Mouse (Mus musculus): ENCODE measurements around the gene Cbr1. TPM values are rescaled to one million over a fixed set of nuclear protein-coding genes. Genes with fewer than 3 reads are reported as not detected.

The Cbr1 gene
- polyA plus RNA-seq, 1 experiment from 2014 or later = 142 TPM

- Histone ChIP-seq H3K4me1 (replicated peaks) (no peaks in the 10 kb centered on the region), H3K4me3 (no peak overlapping the region), H3K9ac (no peak overlapping the region), H3K9me3 (no peaks in the 10 kb centered on the region), H3K27me3 (no peaks in the 10 kb centered on the region), H3K27ac (replicated peaks) (no peak overlapping the region), H3K4me2 (no peak overlapping the region), H3K36me3 (peaks cover 30% of the 10 kb centered on the region)
- WGBS = 86% methylated on average over 9 of the region's 9 CpGs
- ATAC-seq (ENCODE audit: low FRiP score, low read depth) = no peak
These were observed 19.9 kb upstream of the Cbr1 start for GRCm38 (mm10) chr16:93585703-93586205.

- no peak overlapping the region for H3K4me2 ChIP-seq
- WGBS = 67% methylated on average over 8 of the region's 8 CpGs
- no peaks in the 10 kb centered on the region for H3K27me3 ChIP-seq
- no peak overlapping the region for H3K4me3 ChIP-seq
- H3K4me1 ChIP-seq (replicated peaks) = no peaks in the 10 kb centered on the region
- H3K9ac ChIP-seq = no peak overlapping the region
- no peak overlapping the region for H3K27ac ChIP-seq (replicated peaks)
- H3K36me3 ChIP-seq = peaks cover 34% of the 10 kb centered on the region
- ATAC-seq (ENCODE audit: low FRiP score, low read depth) = no peak
- H3K9me3 ChIP-seq = no peaks in the 10 kb centered on the region
These were observed 19.3 kb upstream of the Cbr1 start for GRCm38 (mm10) chr16:93586382-93586781.

GRCm38 (mm10) chr16:93588281-93588680 is 17.4 kb upstream of the Cbr1 start:
- Histone ChIP-seq H3K9me3 (no peaks in the 10 kb centered on the region), H3K4me1 (replicated peaks) (no peaks in the 10 kb centered on the region), H3K36me3 (peaks cover 41% of the 10 kb centered on the region), H3K27me3 (no peaks in the 10 kb centered on the region), H3K4me2 (no peak overlapping the region), H3K27ac (replicated peaks) (no peak overlapping the region), H3K9ac (no peak overlapping the region), H3K4me3 (no peak overlapping the region)
- no peak for ATAC-seq (ENCODE audit: low FRiP score, low read depth)
- WGBS = 55% methylated on average over 4 of the region's 4 CpGs

GRCm38 (mm10) chr16:93590915-93591314 is 14.7 kb upstream of the Cbr1 start:
- 96% methylated on average over 15 of the region's 15 CpGs for WGBS
- no peaks in the 10 kb centered on the region for H3K27me3 ChIP-seq
- H3K4me1 ChIP-seq (replicated peaks) = no peaks in the 10 kb centered on the region
- no peak overlapping the region for H3K4me3 ChIP-seq
- ATAC-seq (ENCODE audit: low FRiP score, low read depth) = no peak
- no peak overlapping the region for H3K9ac ChIP-seq
- H3K9me3 ChIP-seq = no peaks in the 10 kb centered on the region
- peaks cover 49% of the 10 kb centered on the region for H3K36me3 ChIP-seq
- no peak overlapping the region for H3K4me2 ChIP-seq
- no peak overlapping the region for H3K27ac ChIP-seq (replicated peaks)

- Histone ChIP-seq H3K9ac (no peak overlapping the region), H3K4me2 (no peak overlapping the region), H3K9me3 (no peaks in the 10 kb centered on the region), H3K27me3 (no peaks in the 10 kb centered on the region), H3K4me1 (replicated peaks) (no peaks in the 10 kb centered on the region), H3K27ac (replicated peaks) (no peak overlapping the region), H3K4me3 (no peak overlapping the region), H3K36me3 (peaks cover 49% of the 10 kb centered on the region)
- 92% methylated on average over 20 of the region's 20 CpGs for WGBS
- ATAC-seq (ENCODE audit: low FRiP score, low read depth) = no peak
These were observed 13.9 kb upstream of the Cbr1 start for GRCm38 (mm10) chr16:93591450-93592430.

GRCm38 (mm10) chr16:93592711-93593110 is 12.9 kb upstream of the Cbr1 start:
- WGBS = 88% methylated on average over 3 of the region's 3 CpGs
- no peaks in the 10 kb centered on the region for H3K9me3 ChIP-seq
- H3K36me3 ChIP-seq = peaks cover 43% of the 10 kb centered on the region
- no peak overlapping the region for H3K9ac ChIP-seq
- no peak overlapping the region for H3K27ac ChIP-seq (replicated peaks)
- H3K4me3 ChIP-seq = no peak overlapping the region
- H3K27me3 ChIP-seq = no peaks in the 10 kb centered on the region
- no peak for ATAC-seq (ENCODE audit: low FRiP score, low read depth)
- no peaks in the 10 kb centered on the region for H3K4me1 ChIP-seq (replicated peaks)
- H3K4me2 ChIP-seq = no peak overlapping the region

- Histone ChIP-seq H3K36me3 (peaks cover 50% of the 10 kb centered on the region), H3K4me3 (no peak overlapping the region), H3K27ac (replicated peaks) (no peak overlapping the region), H3K27me3 (no peaks in the 10 kb centered on the region), H3K9me3 (no peaks in the 10 kb centered on the region), H3K9ac (no peak overlapping the region), H3K4me1 (replicated peaks) (no peaks in the 10 kb centered on the region), H3K4me2 (no peak overlapping the region)
- 93% methylated on average over 8 of the region's 8 CpGs for WGBS
- ATAC-seq (ENCODE audit: low FRiP score, low read depth) = no peak
These were observed 12.2 kb upstream of the Cbr1 start for GRCm38 (mm10) chr16:93593406-93593805.

- WGBS = 94% methylated on average over 10 of the region's 10 CpGs
These were observed 11.2 kb upstream of the Cbr1 start for GRCm38 (mm10) chr16:93594448-93594847.

GRCm38 (mm10) chr16:93595766-93596165 is 9.9 kb upstream of the Cbr1 start:
- no peak overlapping the region for H3K27ac ChIP-seq (replicated peaks)
- WGBS = 90% methylated on average over 5 of the region's 5 CpGs
- no peak overlapping the region for H3K9ac ChIP-seq
- H3K27me3 ChIP-seq = no peaks in the 10 kb centered on the region
- no peaks in the 10 kb centered on the region for H3K4me1 ChIP-seq (replicated peaks)
- peaks cover 39% of the 10 kb centered on the region for H3K36me3 ChIP-seq
- no peaks in the 10 kb centered on the region for H3K9me3 ChIP-seq
- no peak overlapping the region for H3K4me2 ChIP-seq
- H3K4me3 ChIP-seq = no peak overlapping the region
- no peak for ATAC-seq (ENCODE audit: low FRiP score, low read depth)

More at GRCm38 (mm10) chr16:93594448-93594847, 11.2 kb upstream of the Cbr1 start:
- no peak for ATAC-seq (ENCODE audit: low FRiP score, low read depth)
- H3K27me3 ChIP-seq = no peaks in the 10 kb centered on the region
- no peak overlapping the region for H3K4me2 ChIP-seq
- H3K27ac ChIP-seq (replicated peaks) = no peak overlapping the region
- no peak overlapping the region for H3K4me3 ChIP-seq
- H3K36me3 ChIP-seq = peaks cover 52% of the 10 kb centered on the region
- no peak overlapping the region for H3K9ac ChIP-seq
- H3K4me1 ChIP-seq (replicated peaks) = no peaks in the 10 kb centered on the region
- no peaks in the 10 kb centered on the region for H3K9me3 ChIP-seq

GRCm38 (mm10) chr16:93596807-93597206 is 8.8 kb upstream of the Cbr1 start:
- ATAC-seq (ENCODE audit: low FRiP score, low read depth) = no peak
- Histone ChIP-seq H3K9me3 (no peaks in the 10 kb centered on the region), H3K27ac (replicated peaks) (no peak overlapping the region), H3K4me2 (no peak overlapping the region), H3K9ac (no peak overlapping the region), H3K4me3 (no peak overlapping the region), H3K36me3 (peaks cover 35% of the 10 kb centered on the region), H3K27me3 (no peaks in the 10 kb centered on the region), H3K4me1 (replicated peaks) (no peaks in the 10 kb centered on the region)
- WGBS = 96% methylated on average over 7 of the region's 7 CpGs

GRCm38 (mm10) chr16:93597551-93597950 is 8.1 kb upstream of the Cbr1 start:
- Histone ChIP-seq H3K36me3 (peaks cover 35% of the 10 kb centered on the region), H3K4me3 (no peak overlapping the region), H3K27me3 (no peaks in the 10 kb centered on the region), H3K4me1 (replicated peaks) (no peaks in the 10 kb centered on the region), H3K9me3 (no peaks in the 10 kb centered on the region), H3K27ac (replicated peaks) (no peak overlapping the region), H3K9ac (no peak overlapping the region), H3K4me2 (no peak overlapping the region)
- no peak for ATAC-seq (ENCODE audit: low FRiP score, low read depth)
- 93% methylated on average over 9 of the region's 9 CpGs for WGBS

GRCm38 (mm10) chr16:93599461-93599860 is 6.2 kb upstream of the Cbr1 start:
- no peak overlapping the region for H3K4me2 ChIP-seq
- peaks cover 9% of the 10 kb centered on the region for H3K4me1 ChIP-seq (replicated peaks)
- no peak for ATAC-seq (ENCODE audit: low FRiP score, low read depth)
- no peaks in the 10 kb centered on the region for H3K9me3 ChIP-seq
- H3K27ac ChIP-seq (replicated peaks) = no peak overlapping the region
- H3K27me3 ChIP-seq = no peaks in the 10 kb centered on the region
- WGBS = 93% methylated on average over 6 of the region's 6 CpGs
- H3K36me3 ChIP-seq = peaks cover 23% of the 10 kb centered on the region
- H3K9ac ChIP-seq = no peak overlapping the region
- no peak overlapping the region for H3K4me3 ChIP-seq
